Mouse (Mus musculus): ENCODE results near the gene a. TPM values are rescaled to one million over a fixed set of nuclear protein-coding genes. Genes with fewer than 3 reads are reported as not detected.

The a gene
- total and polyA plus RNA-seq, 3 experiments = 7.8 to 23.8 (median 10.9) TPM

DNA sequence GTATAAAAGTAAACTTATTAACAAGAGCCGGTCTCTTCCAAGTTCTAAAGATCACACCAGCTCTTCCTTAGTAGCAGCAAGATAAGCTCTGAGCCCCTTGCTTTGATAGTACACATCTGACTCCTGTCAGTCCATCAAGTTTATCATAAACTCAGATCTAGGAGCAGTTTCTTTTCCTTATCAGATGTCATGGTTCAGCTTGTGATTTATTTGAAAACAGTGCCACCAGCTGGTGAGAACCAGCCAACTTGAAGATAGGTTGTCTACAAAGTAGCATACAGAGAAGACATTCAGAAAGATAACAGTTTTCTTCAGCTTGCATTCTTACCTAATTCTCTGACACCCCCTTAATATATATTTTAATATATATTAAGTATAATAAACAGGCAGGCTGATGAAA lies 64.2 kb downstream of the a start (continued):
- TF ChIP-seq MAZ (IDR thresholded peaks at IDR 0.05; ENCODE audit: low read depth, low read length) (no peak), NRF1 (IDR thresholded peaks at IDR 0.05; ENCODE audit: low read depth, low read length) (no peak)

- Histone ChIP-seq H3K79me2 (replicated peaks; ENCODE audit: control insufficient read depth, extremely low read depth, insufficient read depth, poor library complexity, severe bottlenecking) (no peaks in the 10 kb centered on the region), H3K9ac (ENCODE audit: insufficient read depth, low read depth) (no peak overlapping the region), H3K27ac (ENCODE audit: insufficient read depth, low read depth) (no peak overlapping the region), H3K4me1 (ENCODE audit: control insufficient read depth in 1 of 2, insufficient read depth in 2 of 2) (no peaks in the 10 kb centered on the region), H3K4me2 (ENCODE audit: insufficient read depth, low read depth, poor library complexity, severe bottlenecking) (no peak overlapping the region), H3K4me3 (replicated peaks in 1 of 3; ENCODE audit: low read depth in 2 of 3, low read length in 2 of 3, poor library complexity in 1 of 3) (no peak overlapping the region), H3K36me3 (replicated peaks in 1 of 2; ENCODE audit: control insufficient read depth in 1 of 2, insufficient read depth in 1 of 2, low read length in 1 of 2) (peaks cover 64 to 95% of the 10 kb centered on the region in 2 experiments), H3K27me3 (replicated peaks) (no peaks in the 10 kb centered on the region), H3K9me3 (replicated peaks; ENCODE audit: low read length) (no peaks in the 10 kb centered on the region)
- dilution Hi-C loops (cut with MboI; ENCODE audit: extremely low pct_ligation_motif_present, extremely low pct_unique_long_range_greater_than_20kb, low sequenced_read_pairs) = no loop called here
- in situ Hi-C loops (cut with MboI; ENCODE audit: low pct_ligation_motif_present, low pct_unique_long_range_greater_than_20kb, low sequenced_read_pairs) = no loop called here
- no peak for DNase-seq (ENCODE audit: extremely low read depth)
- TF ChIP-seq ZKSCAN1 (IDR thresholded peaks at IDR 0.05; ENCODE audit: borderline replicate concordance, low read depth, low read length) = no peak
- TF ChIP-seq TCF12 (IDR thresholded peaks at IDR 0.05; ENCODE audit: low read depth, low read length) = no peak
- no peak for TF ChIP-seq CHD1 (IDR thresholded peaks at IDR 0.05; ENCODE audit: low read depth, low read length)
- TF ChIP-seq IRF4 (IDR thresholded peaks at IDR 0.05; ENCODE audit: low read depth, low read length) = no peak
- no peak for TF ChIP-seq MYC (IDR thresholded peaks at IDR 0.05; ENCODE audit: low read depth, low read length)
- TF ChIP-seq BHLHE40 (IDR thresholded peaks at IDR 0.05; ENCODE audit: low read depth, low read length) = no peak
- TF ChIP-seq HCFC1 (IDR thresholded peaks at IDR 0.05; ENCODE audit: low read depth, low read length) = no peak
These were observed 72.5 kb downstream of the a start for GRCm38 (mm10) chr2:154863672-154864071.

GRCm38 (mm10) chr2:154865696-154866095 lies 74.5 kb downstream of the a start:
- Histone ChIP-seq H3K9ac (ENCODE audit: insufficient read depth, low read depth) (no peak overlapping the region), H3K9me3 (replicated peaks; ENCODE audit: low read length) (no peaks in the 10 kb centered on the region), H3K4me3 (replicated peaks in 1 of 3; ENCODE audit: low read depth in 2 of 3, low read length in 2 of 3, poor library complexity in 1 of 3) (no peak overlapping the region), H3K36me3 (replicated peaks in 1 of 2; ENCODE audit: control insufficient read depth in 1 of 2, insufficient read depth in 1 of 2, low read length in 1 of 2) (peaks cover 67 to 92% of the 10 kb centered on the region in 2 experiments), H3K4me1 (ENCODE audit: control insufficient read depth in 1 of 2, insufficient read depth in 2 of 2) (no peaks in the 10 kb centered on the region), H3K79me2 (replicated peaks; ENCODE audit: control insufficient read depth, extremely low read depth, insufficient read depth, poor library complexity, severe bottlenecking) (no peaks in the 10 kb centered on the region), H3K27me3 (replicated peaks) (no peaks in the 10 kb centered on the region), H3K27ac (ENCODE audit: insufficient read depth, low read depth) (no peak overlapping the region), H3K4me2 (ENCODE audit: insufficient read depth, low read depth, poor library complexity, severe bottlenecking) (no peak overlapping the region)
- no peak for TF ChIP-seq NELFE (IDR thresholded peaks at IDR 0.05; ENCODE audit: low read depth, low read length)
- no peak for TF ChIP-seq TBP (conservative IDR thresholded peaks at IDR 0.05; ENCODE audit: low read depth, low read length)
- DNase-seq (ENCODE audit: extremely low read depth) = no peak
- in situ Hi-C loops (cut with MboI; ENCODE audit: low pct_ligation_motif_present, low pct_unique_long_range_greater_than_20kb, low sequenced_read_pairs) = no loop called here
- dilution Hi-C loops (cut with MboI; ENCODE audit: extremely low pct_ligation_motif_present, extremely low pct_unique_long_range_greater_than_20kb, low sequenced_read_pairs) = no loop called here

DNA sequence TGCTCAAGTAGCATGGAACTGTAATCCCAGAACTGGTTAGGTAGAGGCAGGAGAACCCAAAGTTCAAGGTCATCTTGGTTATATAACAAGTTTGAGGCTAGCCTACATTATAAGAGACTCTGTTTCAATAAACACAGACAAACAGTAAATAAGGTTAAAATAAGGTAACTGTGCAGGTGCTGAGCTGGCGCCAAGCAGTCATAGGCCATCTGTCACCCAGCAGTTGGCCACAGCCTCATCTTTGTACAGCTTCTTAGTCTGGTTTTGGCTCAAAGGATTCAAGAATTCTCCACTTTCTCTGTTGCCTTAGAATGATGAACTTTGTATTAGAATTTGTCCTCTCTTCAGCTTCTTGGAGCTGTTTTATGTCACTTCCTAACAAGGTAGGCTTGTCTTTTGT lies 76.9 kb downstream of the a start:
- Histone ChIP-seq H3K79me2 (replicated peaks; ENCODE audit: control insufficient read depth, extremely low read depth, insufficient read depth, poor library complexity, severe bottlenecking) (0 out of 2 replicates have a peak, but pooled peaks cover 1% of the 10 kb centered on the region), H3K9ac (ENCODE audit: insufficient read depth, low read depth) (no peak overlapping the region), H3K4me3 (replicated peaks in 1 of 3; ENCODE audit: low read depth in 2 of 3, low read length in 2 of 3, poor library complexity in 1 of 3) (no peak overlapping the region), H3K9me3 (replicated peaks; ENCODE audit: low read length) (no peaks in the 10 kb centered on the region), H3K27me3 (replicated peaks) (no peaks in the 10 kb centered on the region), H3K4me1 (ENCODE audit: control insufficient read depth in 1 of 2, insufficient read depth in 2 of 2) (no peaks in the 10 kb centered on the region), H3K4me2 (ENCODE audit: insufficient read depth, low read depth, poor library complexity, severe bottlenecking) (no peak overlapping the region), H3K27ac (ENCODE audit: insufficient read depth, low read depth) (no peak overlapping the region), H3K36me3 (replicated peaks in 1 of 2; ENCODE audit: control insufficient read depth in 1 of 2, insufficient read depth in 1 of 2, low read length in 1 of 2) (peaks cover 75 to 90% of the 10 kb centered on the region in 2 experiments)
- DNase-seq (ENCODE audit: extremely low read depth) = no peak
- TF ChIP-seq TCF12 (IDR thresholded peaks at IDR 0.05; ENCODE audit: low read depth, low read length) = no peak
- TF ChIP-seq ETS1 (conservative IDR thresholded peaks at IDR 0.05; ENCODE audit: low read depth, low read length) = no peak
- no peak for TF ChIP-seq SMC3 (IDR thresholded peaks at IDR 0.05; ENCODE audit: low read depth, low read length)
- TF ChIP-seq ZC3H11A (IDR thresholded peaks at IDR 0.05; ENCODE audit: low read depth, low read length) = no peak
- no peak for TF ChIP-seq SIN3A (IDR thresholded peaks at IDR 0.05; ENCODE audit: low read length)
- TF ChIP-seq MEF2A (IDR thresholded peaks at IDR 0.05; ENCODE audit: borderline replicate concordance, low read depth, low read length) = no peak
- no peak for TF ChIP-seq PAX5 (IDR thresholded peaks at IDR 0.05; ENCODE audit: low read length)
- TF ChIP-seq IRF4 (IDR thresholded peaks at IDR 0.05; ENCODE audit: low read depth, low read length) = no peak
- TF ChIP-seq NELFE (IDR thresholded peaks at IDR 0.05; ENCODE audit: low read depth, low read length) = no peak
- TF ChIP-seq ZKSCAN1 (IDR thresholded peaks at IDR 0.05; ENCODE audit: borderline replicate concordance, low read depth, low read length) = no peak
- no peak for TF ChIP-seq ZMIZ1 (IDR thresholded peaks at IDR 0.05; ENCODE audit: low read depth, low read length)
- TF ChIP-seq JUND (conservative IDR thresholded peaks at IDR 0.05; ENCODE audit: low read depth, low read length) = no peak
- dilution Hi-C loops (cut with MboI; ENCODE audit: extremely low pct_ligation_motif_present, extremely low pct_unique_long_range_greater_than_20kb, low sequenced_read_pairs) = no loop called here
- in situ Hi-C loops (cut with MboI; ENCODE audit: low pct_ligation_motif_present, low pct_unique_long_range_greater_than_20kb, low sequenced_read_pairs) = no loop called here

Data from CH12.LX (cell line).